Mouse (Mus musculus) Patski (cell line): ENCODE data around the gene Tctn1. TPM values are rescaled to one million over a fixed set of nuclear protein-coding genes. Genes with fewer than 3 reads are reported as not detected.
"Not testable (repeated sequence)": the region's sequence is repeated elsewhere in the genome, so short reads cannot be mapped to it uniquely, and the experiment has no call there.

Experiments
- ATAC-seq: fragments of 100-300 bp; one replicate; pipeline ENCODE4 v1.8.0; 2021
- CTCF ChIA-PET: fragments of 350-600 bp; sonication (Branson Sonifier 250); formaldehyde crosslinking; loops from one replicate; lab custom pipeline; 2022; ENCODE audit warnings: inconsistent platforms; lab: Charles Lee
- POLR2A ChIA-PET: fragments of 350-600 bp; sonication (Branson Sonifier 250); formaldehyde crosslinking; loops from one replicate; lab custom pipeline; 2022; ENCODE audit warnings: antibody characterized with exemption, inconsistent platforms; lab: Charles Lee
- DNase-seq: peaks from one replicate; pipeline ENCODE4 v3.0.0-alpha.2; 2011; ENCODE audit warnings: low read depth, low spot score
- H3K27me3 ChIP-seq: fragments of 371-371 bp; one replicate; pipeline ENCODE4 v1.5.1; 2021
- CTCF ChIP-seq: fragments of 100-300 bp; IDR thresholded peaks from one replicate; pipeline ENCODE4 v1.5.1; 2021
- in situ Hi-C: fragments of 300-500 bp; cut with MboI; formaldehyde crosslinking; loops from 3 replicates; pipeline ENCODE4 v1.11.1; 2018; ENCODE audit warnings: low pct_unique_long_range_greater_than_20kb, mixed read lengths
- polyA plus RNA-seq: library from polyadenylated mRNA; unstranded; gene quantifications from one replicate; pipeline ENCODE4 v1.2.3, GENCODE M21; 2021

The Tctn1 gene
- polyA plus RNA-seq, 1 experiment from 2014 or later, result 50.7 TPM

DNA sequence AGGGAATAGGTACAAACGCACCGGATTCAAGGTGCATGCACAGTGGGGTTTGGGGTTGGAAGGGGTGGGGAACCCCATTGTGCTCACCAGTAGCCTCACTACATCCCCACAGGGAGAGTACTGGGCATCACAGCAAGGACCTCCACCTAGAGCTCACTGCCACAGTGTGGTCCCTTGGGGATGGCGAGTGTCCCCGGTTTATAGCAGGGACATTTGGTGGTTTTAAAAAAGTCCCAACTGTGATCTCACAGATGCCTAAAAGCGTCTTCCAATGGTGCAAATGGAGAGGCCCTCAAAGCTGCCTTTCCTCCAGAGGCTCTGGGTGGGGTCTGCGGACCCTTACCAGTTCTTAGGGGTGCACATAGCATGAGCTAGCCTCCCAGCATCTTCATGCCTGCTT lies 50.4 kb downstream of the Tctn1 start:
- H3K27me3 ChIP-seq, result no peaks in the 10 kb centered on the region
- ChIA-PET POLR2A (interaction anchor here (0.7 kb wide), 1 partner anchor 178 kb away, joined by 3 read pairs; the partner anchor contains the start of gene Arpc3), CTCF (no interaction called here)
- in situ Hi-C loops, result no loop called here
- DNase-seq, result no peak
- TF ChIP-seq CTCF, result no peak
- no peak for ATAC-seq

DNA sequence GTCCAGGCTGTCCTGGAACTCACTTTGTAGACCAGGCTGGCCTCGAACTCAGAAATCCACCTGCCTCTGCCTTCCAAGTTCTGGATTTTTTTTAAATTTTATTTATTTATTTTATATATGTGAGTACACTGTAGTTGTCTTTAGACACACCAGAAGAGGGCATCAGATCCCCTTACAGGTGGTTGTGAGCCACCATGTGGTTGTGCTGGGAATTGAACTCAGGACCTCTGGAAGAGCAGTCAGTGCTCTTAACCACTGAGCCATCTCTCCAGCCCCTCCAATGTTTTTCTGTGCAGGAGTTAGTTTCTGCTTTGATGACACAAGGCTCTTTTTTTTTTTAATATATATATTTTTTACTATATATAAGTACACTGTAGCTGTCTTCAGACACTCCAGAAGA lies 51.4 kb downstream of the Tctn1 start:
- POLR2A ChIA-PET, in situ Hi-C loops, DNase-seq, H3K27me3 ChIP-seq, ATAC-seq, CTCF ChIA-PET: not testable (repeated sequence)

DNA sequence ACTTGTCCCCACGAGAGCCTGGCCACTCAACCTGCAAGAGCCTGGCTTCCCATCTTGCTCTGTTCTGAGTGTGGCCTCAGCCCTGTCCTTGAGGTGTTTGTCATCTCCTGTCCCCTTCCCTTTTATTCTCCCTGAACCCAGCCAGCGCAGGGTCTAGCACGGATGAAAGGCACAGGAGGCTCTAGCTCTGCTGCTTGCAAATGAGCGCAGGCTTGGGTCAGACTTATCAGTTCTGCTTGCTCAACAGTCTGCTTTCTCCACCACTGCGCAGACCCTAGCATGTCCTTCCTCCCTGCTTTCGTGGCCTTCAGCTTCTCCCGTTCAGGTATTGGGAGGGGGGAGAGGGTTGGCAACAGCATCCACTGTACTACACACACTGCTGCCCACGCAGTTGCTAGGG lies 52.1 kb downstream of the Tctn1 start:
- H3K27me3 ChIP-seq, result no peaks in the 10 kb centered on the region
- ChIA-PET POLR2A (no interaction called here), CTCF (no interaction called here)
- TF ChIP-seq CTCF, result no peak
- in situ Hi-C loops, result no loop called here
- DNase-seq (no peak), ATAC-seq (no peak)

GRCm38 (mm10) chr5:122210890-122211289 lies 53.4 kb downstream of the Tctn1 start:
- in situ Hi-C loops, result no loop called here
- CTCF ChIA-PET, result no interaction called here
- no peaks in the 10 kb centered on the region for H3K27me3 ChIP-seq
- POLR2A ChIA-PET, result no interaction called here
- no peak for DNase-seq
- TF ChIP-seq CTCF, result no peak
- no peak for ATAC-seq

DNA sequence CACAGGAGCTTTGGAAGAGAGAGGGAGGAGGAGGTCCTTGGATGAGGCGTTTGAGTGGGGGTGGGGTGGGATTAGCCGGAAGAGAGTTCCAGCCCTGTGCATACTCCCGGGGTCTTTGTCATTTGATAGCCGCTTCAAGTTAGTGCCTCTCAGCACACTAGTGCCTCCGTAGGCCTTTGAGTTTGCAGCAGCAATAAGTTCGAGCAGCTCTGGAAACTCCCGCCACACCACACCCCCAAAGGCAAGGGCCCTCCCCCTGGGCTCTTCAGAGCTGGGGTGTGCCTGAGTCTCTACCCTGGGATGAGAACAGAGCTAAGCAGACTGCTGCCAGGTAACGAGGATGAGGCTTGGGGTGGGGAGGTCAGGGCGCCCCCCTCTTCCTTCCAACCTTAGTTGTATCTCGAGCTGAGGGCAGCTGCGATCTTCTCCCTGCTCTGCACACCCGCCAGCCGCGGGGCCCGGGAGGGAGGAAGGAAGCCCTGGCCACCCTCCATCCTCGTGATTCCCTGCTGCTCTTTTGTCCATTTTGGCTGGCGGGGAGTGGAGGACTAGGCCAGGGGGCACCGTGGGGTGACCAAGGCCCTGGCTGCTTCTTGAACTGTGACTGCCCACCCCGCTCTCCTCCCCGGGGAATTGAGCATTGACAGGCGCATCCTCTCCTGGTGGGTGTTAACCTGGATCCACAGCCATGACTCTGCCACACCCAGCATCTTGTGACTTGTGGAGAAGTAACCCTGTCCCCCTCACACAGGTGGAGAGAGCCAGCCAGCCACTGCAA lies 54.5 kb downstream of the Tctn1 start:
- H3K27me3 ChIP-seq, result no peaks in the 10 kb centered on the region
- in situ Hi-C loops, result no loop called here
- no peak for DNase-seq
- TF ChIP-seq CTCF, result no peak
- no peak for ATAC-seq
- CTCF ChIA-PET, result no interaction called here
- POLR2A ChIA-PET, result interaction anchor here (0.5 to 1.0 kb wide), 2 partner anchors 50 to 81 kb away, joined by 3 to 6 read pairs; no protein-coding TSS in a partner anchor

GRCm38 (mm10) chr5:122208909-122209308 lies 55.4 kb downstream of the Tctn1 start:
- ATAC-seq (no peak), DNase-seq (no peak)
- ChIA-PET CTCF (interaction anchor here (1.1 kb wide), 1 partner anchor 33 kb away, joined by 3 read pairs; no protein-coding TSS in a partner anchor), POLR2A (interaction anchor here (0.5 to 1.0 kb wide), 2 partner anchors 51 to 81 kb away, joined by 3 to 6 read pairs; no protein-coding TSS in a partner anchor)
- in situ Hi-C loops, result no loop called here
- TF ChIP-seq CTCF, result no peak
- no peaks in the 10 kb centered on the region for H3K27me3 ChIP-seq

GRCm38 (mm10) chr5:122206475-122206874 lies 57.8 kb downstream of the Tctn1 start, which contains the start of gene Hvcn1:
Gene Hvcn1 (plus strand): TSS chr5:122206804.
- in situ Hi-C loops, result no loop called here
- no peaks in the 10 kb centered on the region for H3K27me3 ChIP-seq
- POLR2A ChIA-PET, result interaction anchor here (1.4 kb wide), 1 partner anchor 15 kb away, joined by 4 read pairs; no protein-coding TSS in a partner anchor

DNA sequence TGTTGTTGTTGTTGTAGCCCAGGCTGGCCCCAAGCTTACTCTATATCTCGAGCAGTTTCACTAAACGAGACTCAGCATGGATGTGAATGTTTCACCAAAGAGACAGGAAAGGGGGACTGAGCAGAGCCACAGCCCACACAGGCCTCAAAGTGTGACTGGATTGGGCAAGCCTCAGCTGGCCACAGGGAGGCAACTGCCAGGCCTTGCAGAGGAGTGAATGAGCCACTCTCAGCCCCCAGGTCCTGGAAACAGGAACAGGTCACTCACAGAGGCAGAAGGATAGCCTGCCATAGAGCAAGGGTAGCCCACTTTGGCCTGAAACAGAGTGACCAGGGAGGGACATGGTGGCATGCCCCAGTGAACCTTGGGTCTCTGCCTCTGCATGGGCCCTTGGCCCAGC lies 60.1 kb downstream of the Tctn1 start:
- ChIA-PET POLR2A (no interaction called here), CTCF (no interaction called here)
- TF ChIP-seq CTCF, result no peak
- H3K27me3 ChIP-seq, result no peaks in the 10 kb centered on the region
- DNase-seq (no peak), ATAC-seq (no peak)
- in situ Hi-C loops, result no loop called here

More at GRCm38 (mm10) chr5:122206475-122206874, 57.8 kb downstream of the Tctn1 start, which contains the start of gene Hvcn1:
- CTCF ChIA-PET, result no interaction called here
- ATAC-seq (no peak), DNase-seq (no peak)
- no peak for TF ChIP-seq CTCF

GRCm38 (mm10) chr5:122201904-122202303 lies 62.4 kb downstream of the Tctn1 start:
- H3K27me3 ChIP-seq, result no peaks in the 10 kb centered on the region
- no peak for DNase-seq
- TF ChIP-seq CTCF, result no peak
- no peak for ATAC-seq
- CTCF ChIA-PET, result no interaction called here
- in situ Hi-C loops, result no loop called here
- POLR2A ChIA-PET, result no interaction called here

DNA sequence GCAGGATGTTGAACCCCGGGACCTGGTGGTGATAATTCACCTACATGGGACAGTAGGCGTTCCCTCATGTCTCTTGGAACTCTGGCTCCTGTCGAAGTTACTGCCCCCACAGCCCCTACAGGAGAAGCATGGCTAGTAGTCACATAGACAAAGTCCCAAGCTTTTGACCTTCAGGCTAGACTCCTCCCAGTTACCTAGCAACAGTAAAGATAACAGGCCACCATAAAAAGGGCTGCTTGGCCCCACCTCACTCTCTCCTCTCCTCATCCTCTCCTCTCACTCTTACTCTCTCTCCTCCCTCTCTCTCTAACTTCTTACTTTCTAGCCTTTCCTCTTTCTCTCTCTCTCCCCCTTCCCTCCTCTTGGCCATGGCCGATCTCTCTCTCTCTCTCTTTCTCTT lies 63.4 kb downstream of the Tctn1 start:
- no peak for TF ChIP-seq CTCF

GRCm38 (mm10) chr5:122192347-122192746 lies 71.9 kb downstream of the Tctn1 start:
- DNase-seq (no peak), ATAC-seq (no peak)
- ChIA-PET POLR2A (interaction anchor here (0.6 to 1.0 kb wide), 2 partner anchors 13 to 39 kb away, joined by 3 to 4 read pairs; no protein-coding TSS in a partner anchor), CTCF (interaction anchor here (1.1 kb wide), 2 partner anchors 10 to 54 kb away, joined by 3 read pairs; no protein-coding TSS in a partner anchor)
- H3K27me3 ChIP-seq, result no peaks in the 10 kb centered on the region
- no peak for TF ChIP-seq CTCF
- in situ Hi-C loops, result no loop called here

More for the DNA sequence above, 63.4 kb downstream of the Tctn1 start:
- DNase-seq (no peak), ATAC-seq (no peak)
- ChIA-PET POLR2A (no interaction called here), CTCF (no interaction called here)
- no peaks in the 10 kb centered on the region for H3K27me3 ChIP-seq
- in situ Hi-C loops, result no loop called here
